Mouse (Mus musculus): ENCODE data around the gene Zfp708. TPM values are rescaled to one million over a fixed set of nuclear protein-coding genes. Genes with fewer than 3 reads are reported as not detected.
A peak's percentile ranks its signal among the peaks of the same experiment; 100 is the strongest.

The Zfp708 gene
- total and polyA plus RNA-seq, 3 experiments: 0.10 to 1.2 (median 1.1) TPM

DNA sequence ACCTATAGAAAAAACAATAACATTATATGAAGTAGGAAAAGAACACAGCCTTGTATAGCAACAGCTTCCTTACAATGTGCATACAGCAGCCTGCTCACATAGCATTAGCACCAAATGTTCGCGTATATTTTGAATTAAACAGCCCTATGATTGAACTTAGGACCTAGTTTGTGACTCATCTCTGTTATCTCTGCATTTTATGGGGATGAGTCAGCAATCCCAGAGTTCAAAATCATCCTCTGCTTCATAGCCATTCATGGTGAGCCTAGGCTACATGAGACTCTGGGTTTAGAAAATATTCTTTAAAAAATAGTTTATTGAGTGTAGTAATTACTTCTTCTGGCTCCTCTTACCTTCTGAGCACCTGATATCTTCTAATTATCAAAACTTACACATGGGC is 15.5 kb upstream of the Zfp708 start:
- no peaks in the 10 kb centered on the region for H3K79me2 ChIP-seq (replicated peaks; ENCODE audit: control insufficient read depth, insufficient read depth, low read length)
- no peak overlapping the region for H3K4me3 ChIP-seq
- TF ChIP-seq CTCF (IDR thresholded peaks at IDR 0.05) (no peak), POLR2A (IDR thresholded peaks at IDR 0.05; ENCODE audit: insufficient read depth, low read depth, low read length) (no peak), EP300 (IDR thresholded peaks at IDR 0.05; ENCODE audit: insufficient read depth, low read depth, low read length) (no peak)
- no peak overlapping the region for H3K9ac ChIP-seq (ENCODE audit: low read depth, low read length)
- intact Hi-C loops (cut with DNase I): no loop called here
- DNase-seq: no peak
- no peaks in the 10 kb centered on the region; the same call in 1 of the 2 replicates for H3K27me3 ChIP-seq (ENCODE audit: control insufficient read depth, insufficient read depth, low read length)
- 78% methylated on average over 2 of the region's 2 CpGs for WGBS
- no peak overlapping the region for H3K27ac ChIP-seq
- no peaks in the 10 kb centered on the region for H3K36me3 ChIP-seq (ENCODE audit: control insufficient read depth, insufficient read depth, low read length)
- no peaks in the 10 kb centered on the region for H3K4me1 ChIP-seq (ENCODE audit: control insufficient read depth, insufficient read depth, low read length)

DNA sequence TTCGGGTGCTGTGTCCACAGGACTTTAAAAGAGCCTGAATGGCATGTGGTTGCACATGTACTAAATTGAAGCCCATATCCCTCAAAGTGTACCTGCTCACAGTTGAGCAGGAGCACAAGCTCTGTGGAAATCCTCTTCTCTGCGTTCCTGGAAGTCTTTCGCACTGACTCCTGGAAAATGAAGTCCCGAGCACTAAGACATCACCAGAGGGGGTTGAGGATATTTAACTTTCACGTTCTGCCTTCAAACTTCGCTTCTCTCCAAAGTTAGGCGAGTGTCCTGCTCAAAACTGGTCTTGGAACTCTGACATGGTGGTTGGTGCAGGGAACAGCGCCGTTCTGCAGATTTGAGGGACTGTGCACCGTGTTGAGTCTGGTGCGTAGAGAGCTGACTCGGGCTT is 14.3 kb upstream of the Zfp708 start:
- intact Hi-C loops (cut with DNase I): no loop called here
- Histone ChIP-seq H3K36me3 (ENCODE audit: control insufficient read depth, insufficient read depth, low read length) (no peaks in the 10 kb centered on the region), H3K27me3 (ENCODE audit: control insufficient read depth, insufficient read depth, low read length) (no peaks in the 10 kb centered on the region; the same call in 1 of the 2 replicates), H3K27ac (no peak overlapping the region), H3K9ac (ENCODE audit: low read depth, low read length) (no peak overlapping the region), H3K79me2 (replicated peaks; ENCODE audit: control insufficient read depth, insufficient read depth, low read length) (no peaks in the 10 kb centered on the region), H3K4me1 (ENCODE audit: control insufficient read depth, insufficient read depth, low read length) (peaks cover 6% of the 10 kb centered on the region), H3K4me3 (peak overlapping the region; percentile 41)
- no peak for TF ChIP-seq CTCF (IDR thresholded peaks at IDR 0.05)
- no peak for TF ChIP-seq POLR2A (IDR thresholded peaks at IDR 0.05; ENCODE audit: insufficient read depth, low read depth, low read length)
- DNase-seq: peak; percentile 23 to 30
- WGBS: 76% methylated on average over 12 of the region's 12 CpGs

DNA sequence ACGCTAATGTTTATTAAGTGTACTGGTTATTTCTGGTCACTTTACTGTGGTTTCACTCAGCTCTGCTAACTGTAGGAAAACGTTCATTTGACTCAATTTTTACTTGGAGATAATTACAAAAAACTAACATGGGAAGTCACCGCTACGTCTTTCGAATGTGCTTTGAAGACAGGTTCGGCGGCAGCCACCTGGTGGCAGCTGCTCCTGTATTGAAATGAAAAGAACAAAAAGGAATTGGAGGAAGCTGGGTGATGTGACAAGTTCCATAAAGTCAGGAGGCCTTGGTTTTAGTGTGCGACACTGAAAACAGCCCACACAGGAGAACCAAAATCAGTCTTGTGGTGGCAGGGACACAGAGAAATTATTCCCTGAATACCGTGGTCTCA is 11.0 kb upstream of the Zfp708 start:
- H3K9ac ChIP-seq (ENCODE audit: low read depth, low read length): peak overlapping the region; percentile 46
- H3K27ac ChIP-seq: peak overlapping the region; percentile 93

GRCm38 (mm10) chr13:67108194-67108820 is 10.5 kb upstream of the Zfp708 start, which contains the start of gene Gm28557:
Gm28557 (minus strand) TSS chr13:67108604.
- intact Hi-C loops (cut with DNase I): loop anchor here (1.0 to 10.0 kb wide), 8 partner anchors 20 to 706 kb away; partner anchors contain the start of genes Gm10767, Gm26965, Gm28044 and Zfp273
- Histone ChIP-seq H3K36me3 (ENCODE audit: control insufficient read depth, insufficient read depth, low read length) (no peaks in the 10 kb centered on the region), H3K27ac (peak within 1 kb of the TSS; percentile 93), H3K27me3 (ENCODE audit: control insufficient read depth, insufficient read depth, low read length) (no peaks in the 10 kb centered on the region; the same call in 1 of the 2 replicates), H3K4me3 (peak within 1 kb of the TSS; percentile 94), H3K79me2 (replicated peaks; ENCODE audit: control insufficient read depth, insufficient read depth, low read length) (no peaks in the 10 kb centered on the region; the same call in 1 of the 2 replicates), H3K4me1 (ENCODE audit: control insufficient read depth, insufficient read depth, low read length) (peaks cover 6% of the 10 kb centered on the region), H3K9ac (ENCODE audit: low read depth, low read length) (peak within 1 kb of the TSS; percentile 93)
- TF ChIP-seq POLR2A (IDR thresholded peaks at IDR 0.05; ENCODE audit: insufficient read depth, low read depth, low read length) (peak; percentile 89), EP300 (IDR thresholded peaks at IDR 0.05; ENCODE audit: insufficient read depth, low read depth, low read length) (0 out of 2 replicates have a peak, but pooled peaks have one; percentile 8), CTCF (IDR thresholded peaks at IDR 0.05) (peak; percentile 93)
- DNase-seq: peak; percentile 79 to 91
- WGBS: under 1% methylated on average over 17 of the region's 17 CpGs

More for the DNA sequence above, 11.0 kb upstream of the Zfp708 start:
- TF ChIP-seq EP300 (IDR thresholded peaks at IDR 0.05; ENCODE audit: insufficient read depth, low read depth, low read length): no peak
- TF ChIP-seq CTCF (IDR thresholded peaks at IDR 0.05): peak; percentile 65
- no peak for TF ChIP-seq POLR2A (IDR thresholded peaks at IDR 0.05; ENCODE audit: insufficient read depth, low read depth, low read length)
- intact Hi-C loops (cut with DNase I): loop anchor here (1.0 to 10.0 kb wide), 8 partner anchors 19 to 706 kb away; partner anchors contain the start of genes Gm10767, Gm26965, Gm28044 and Zfp273
- Histone ChIP-seq H3K27me3 (ENCODE audit: control insufficient read depth, insufficient read depth, low read length) (no peaks in the 10 kb centered on the region; the same call in 1 of the 2 replicates), H3K4me3 (peak overlapping the region; percentile 94), H3K36me3 (ENCODE audit: control insufficient read depth, insufficient read depth, low read length) (no peaks in the 10 kb centered on the region), H3K79me2 (replicated peaks; ENCODE audit: control insufficient read depth, insufficient read depth, low read length) (no peaks in the 10 kb centered on the region; the same call in 1 of the 2 replicates), H3K4me1 (ENCODE audit: control insufficient read depth, insufficient read depth, low read length) (peaks cover 6% of the 10 kb centered on the region)
- peak in 1 of 2 experiments; percentile 42 for DNase-seq
- WGBS: 3% methylated on average over 9 of the region's 9 CpGs

DNA sequence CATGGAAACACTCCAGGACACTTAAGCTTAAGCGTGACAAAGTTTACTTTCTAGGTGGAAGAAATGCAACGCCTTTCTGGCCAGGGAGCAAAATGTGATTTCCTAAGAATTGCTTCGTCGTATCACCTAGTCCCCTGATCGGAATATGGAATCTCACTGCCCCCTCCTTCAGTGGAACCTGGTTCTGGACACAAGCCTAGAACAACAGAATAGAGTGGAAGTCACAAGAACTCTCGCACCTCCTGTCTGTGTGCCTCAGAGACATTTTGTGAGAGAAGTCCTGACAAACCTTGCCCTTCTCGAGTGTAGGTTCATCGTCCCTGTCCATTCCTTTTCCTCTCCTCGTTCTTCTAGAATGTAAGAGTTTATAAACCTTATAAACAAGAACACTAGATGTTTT is 9.9 kb upstream of the Zfp708 start:
- DNase-seq: no peak
- Histone ChIP-seq H3K4me1 (ENCODE audit: control insufficient read depth, insufficient read depth, low read length) (peaks cover 6% of the 10 kb centered on the region), H3K9ac (ENCODE audit: low read depth, low read length) (peak overlapping the region; percentile 20; the same call in 1 of the 2 replicates), H3K4me3 (peak overlapping the region; percentile 94), H3K27me3 (ENCODE audit: control insufficient read depth, insufficient read depth, low read length) (no peaks in the 10 kb centered on the region; the same call in 1 of the 2 replicates), H3K36me3 (ENCODE audit: control insufficient read depth, insufficient read depth, low read length) (no peaks in the 10 kb centered on the region), H3K79me2 (replicated peaks; ENCODE audit: control insufficient read depth, insufficient read depth, low read length) (no peaks in the 10 kb centered on the region; the same call in 1 of the 2 replicates), H3K27ac (peak overlapping the region; percentile 93)
- intact Hi-C loops (cut with DNase I): loop anchor here (1.0 to 10.0 kb wide), 8 partner anchors 21 to 707 kb away; partner anchors contain the start of genes Gm10767, Gm26965, Gm28044 and Zfp273
- TF ChIP-seq POLR2A (IDR thresholded peaks at IDR 0.05; ENCODE audit: insufficient read depth, low read depth, low read length) (no peak), CTCF (IDR thresholded peaks at IDR 0.05) (no peak), EP300 (IDR thresholded peaks at IDR 0.05; ENCODE audit: insufficient read depth, low read depth, low read length) (no peak)
- 33% methylated on average over 9 of the region's 9 CpGs for WGBS

- intact Hi-C loops (cut with DNase I): no loop called here
- TF ChIP-seq EP300 (IDR thresholded peaks at IDR 0.05; ENCODE audit: insufficient read depth, low read depth, low read length) (no peak), POLR2A (IDR thresholded peaks at IDR 0.05; ENCODE audit: insufficient read depth, low read depth, low read length) (no peak), CTCF (IDR thresholded peaks at IDR 0.05) (no peak)
- WGBS: 75% methylated on average over 1 of the region's 1 CpGs
Measured at GRCm38 (mm10) chr13:67090154-67090553, 7.6 kb downstream of the Zfp708 start.

More at GRCm38 (mm10) chr13:67090154-67090553, 7.6 kb downstream of the Zfp708 start:
- no peak overlapping the region for H3K9ac ChIP-seq (ENCODE audit: low read depth, low read length)
- no peak for DNase-seq
- H3K4me1 ChIP-seq (ENCODE audit: control insufficient read depth, insufficient read depth, low read length): no peaks in the 10 kb centered on the region
- H3K4me3 ChIP-seq: no peak overlapping the region
- 0 out of 2 replicates have a peak, but pooled peaks cover 2% of the 10 kb centered on the region for H3K79me2 ChIP-seq (replicated peaks; ENCODE audit: control insufficient read depth, insufficient read depth, low read length)
- H3K27ac ChIP-seq: no peak overlapping the region
- no peaks in the 10 kb centered on the region; the same call in 1 of the 2 replicates for H3K36me3 ChIP-seq (ENCODE audit: control insufficient read depth, insufficient read depth, low read length)
- H3K27me3 ChIP-seq (ENCODE audit: control insufficient read depth, insufficient read depth, low read length): no peaks in the 10 kb centered on the region
